Mouse (Mus musculus) liver, postnatal 0 days (tissue): ENCODE measurements around the gene Ttc39b. TPM values are rescaled to one million over a fixed set of nuclear protein-coding genes. Genes with fewer than 3 reads are reported as not detected.

ENCODE experiments used
- ATAC-seq: fragments of 200-750 bp; cut with Nextera tagmentation; 2 replicates; pipeline ENCODE4 v1.8.0; 2017; ENCODE audit warnings: mild to moderate bottlenecking, moderate library complexity
- DNase-seq: peaks from one replicate; pipeline ENCODE4 v3.0.0-alpha.2; 2016
- H3K27ac ChIP-seq: fragments of 300-500 bp; sonication (generic); 2 replicates; pipeline ENCODE4 v1.5.1; 2014; ENCODE audit warnings: antibody characterized with exemption, moderate library complexity, mild to moderate bottlenecking, low read depth
- H3K27me3 ChIP-seq: fragments of 300-500 bp; sonication (generic); 2 replicates; pipeline ENCODE4 v1.6.1; 2014; ENCODE audit warnings: low read length, control low read depth, mixed read lengths; ENCODE audit not compliant: insufficient read depth
- H3K36me3 ChIP-seq: fragments of 300-500 bp; sonication (generic); replicated peaks from 2 replicates; pipeline ENCODE4 v1.6.1; 2014; ENCODE audit warnings: mild to moderate bottlenecking, control low read depth, low read length, moderate library complexity, mixed read lengths; ENCODE audit not compliant: insufficient read depth
- H3K4me1 ChIP-seq: fragments of 300-500 bp; sonication (generic); 2 replicates; pipeline ENCODE4 v1.6.1; 2014; ENCODE audit warnings: antibody characterized with exemption, mild to moderate bottlenecking, control low read depth; ENCODE audit not compliant: insufficient read depth
- H3K4me2 ChIP-seq: fragments of 300-500 bp; sonication (generic); 2 replicates; pipeline ENCODE4 v1.6.1; 2014; ENCODE audit warnings: low read depth, mild to moderate bottlenecking, low read length, moderate library complexity, mixed read lengths
- H3K4me3 ChIP-seq: fragments of 300-500 bp; sonication (generic); 2 replicates; pipeline ENCODE4 v1.5.1; 2014; ENCODE audit warnings: low read depth, low read length
- H3K9ac ChIP-seq: fragments of 300-500 bp; sonication (generic); replicated peaks from 2 replicates; pipeline ENCODE4 v1.6.1; 2014; ENCODE audit warnings: mild to moderate bottlenecking, moderate library complexity
- H3K9me3 ChIP-seq: fragments of 300-500 bp; sonication (generic); 2 replicates; pipeline ENCODE4 v1.6.1; 2016; ENCODE audit warnings: mild to moderate bottlenecking, control low read depth, low read length, mixed read lengths
- CTCF ChIP-seq: sonication (generic); IDR thresholded peaks from 2 replicates; pipeline ENCODE4 v1.5.1; 2016; ENCODE audit warnings: antibody characterized with exemption, low read depth
- EP300 ChIP-seq: IDR thresholded peaks from 2 replicates; pipeline ENCODE4 v1.6.1; 2016; ENCODE audit warnings: antibody characterized with exemption, low read depth, mild to moderate bottlenecking
- WGBS: fragments of 180-500 bp; shearing (Covaris S2); extraction: QIAGEN DNeasy Blood & Tissue Kit; methylation state at CpG from one replicate; pipeline ENCODE4 v1.1.7; 2014; ENCODE audit not compliant: insufficient replicate concordance; 5-methylcytosine and 5-hydroxymethylcytosine counted together
- polyA plus RNA-seq: library from polyadenylated mRNA; unstranded; fragments of >200 nt; fragmentation: Nextera tagmentation; extraction: Ambion mirVana; gene quantifications from 2 replicates; pipeline ENCODE4 v1.2.1, GENCODE M21; 2015

Gene Ttc39b
- polyA plus RNA-seq, 1 experiment from 2014 or later: 3.0 TPM

DNA sequence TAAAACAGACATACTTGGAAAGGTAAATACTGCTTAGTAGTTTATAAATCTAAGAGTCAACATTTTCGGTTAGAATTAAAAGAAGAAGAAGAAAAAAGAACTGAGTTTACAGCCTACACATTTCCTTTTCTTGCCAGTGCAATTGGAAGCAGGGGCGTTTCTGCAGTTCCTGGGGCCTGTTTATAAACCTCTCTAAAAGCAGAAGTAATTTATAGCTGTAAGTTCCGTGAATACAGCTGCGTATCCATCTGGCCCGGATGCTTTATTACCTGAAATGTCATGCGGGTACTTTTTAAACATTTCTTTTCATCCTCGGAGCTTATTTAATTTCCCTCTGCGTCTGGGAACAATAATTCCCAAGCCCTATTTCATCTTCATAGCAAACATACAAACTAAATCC, 124.7 kb downstream of the Ttc39b start:
- no peak overlapping the region for H3K4me3 ChIP-seq
- no peak overlapping the region for H3K9ac ChIP-seq
- 34% methylated on average over 8 of the region's 8 CpGs for WGBS
- H3K27ac ChIP-seq: no peak overlapping the region
- H3K27me3 ChIP-seq: no peaks in the 10 kb centered on the region
- no peak overlapping the region for H3K4me2 ChIP-seq
- no peaks in the 10 kb centered on the region for H3K36me3 ChIP-seq
- no peaks in the 10 kb centered on the region for H3K4me1 ChIP-seq
- DNase-seq (no peak), ATAC-seq (no peak)
- TF ChIP-seq CTCF (no peak), EP300 (no peak)
- H3K9me3 ChIP-seq: no peaks in the 10 kb centered on the region

DNA sequence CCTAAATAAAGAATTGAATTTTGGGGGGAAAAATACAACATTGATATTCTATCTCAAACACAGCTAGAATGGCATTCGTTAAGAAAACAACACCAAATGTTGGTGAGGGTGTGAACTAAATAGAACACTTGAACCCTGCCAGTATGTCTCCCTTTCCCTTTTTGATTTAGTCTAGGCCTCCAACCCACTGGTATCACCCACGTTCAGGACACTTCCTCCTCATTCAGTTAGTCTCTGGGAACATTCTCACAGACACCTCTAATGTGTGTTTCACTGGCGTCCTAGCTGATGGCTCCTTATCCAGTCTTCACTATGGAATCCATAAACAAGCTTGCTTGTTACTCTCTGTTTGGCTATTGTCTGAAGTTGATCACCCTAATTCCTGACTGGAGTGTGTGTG, 125.9 kb downstream of the Ttc39b start:
- Histone ChIP-seq H3K27ac (no peak overlapping the region), H3K36me3 (no peaks in the 10 kb centered on the region), H3K4me3 (no peak overlapping the region), H3K4me1 (no peaks in the 10 kb centered on the region), H3K9me3 (no peaks in the 10 kb centered on the region), H3K4me2 (no peak overlapping the region), H3K9ac (no peak overlapping the region), H3K27me3 (no peaks in the 10 kb centered on the region)
- 62% methylated on average over 3 of the region's 3 CpGs for WGBS
- no peak for DNase-seq
- no peak for ATAC-seq
- no peak for TF ChIP-seq CTCF
- TF ChIP-seq EP300: no peak

DNA sequence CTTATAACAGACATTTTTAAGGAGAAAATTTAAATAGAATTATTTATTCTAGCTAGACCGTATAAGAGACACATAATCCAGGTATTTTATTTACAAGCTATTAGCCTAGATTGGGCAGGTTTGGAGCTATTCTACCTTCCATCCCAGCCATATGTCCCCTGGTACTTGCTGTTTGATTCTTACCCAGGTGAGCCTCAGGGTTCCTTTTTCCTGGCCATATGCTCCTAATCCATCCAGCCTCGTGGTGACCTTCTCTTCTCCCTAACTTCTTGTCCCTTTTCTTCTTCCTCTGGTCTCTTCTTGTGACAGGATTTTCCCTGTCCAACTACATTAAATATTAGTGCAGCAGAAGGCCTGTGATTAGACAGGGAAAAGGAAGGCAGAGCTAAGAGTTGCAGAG, 134.3 kb downstream of the Ttc39b start:
- Histone ChIP-seq H3K9me3 (no peaks in the 10 kb centered on the region), H3K27me3 (no peaks in the 10 kb centered on the region)
- WGBS: 68% methylated on average over 2 of the region's 2 CpGs

DNA sequence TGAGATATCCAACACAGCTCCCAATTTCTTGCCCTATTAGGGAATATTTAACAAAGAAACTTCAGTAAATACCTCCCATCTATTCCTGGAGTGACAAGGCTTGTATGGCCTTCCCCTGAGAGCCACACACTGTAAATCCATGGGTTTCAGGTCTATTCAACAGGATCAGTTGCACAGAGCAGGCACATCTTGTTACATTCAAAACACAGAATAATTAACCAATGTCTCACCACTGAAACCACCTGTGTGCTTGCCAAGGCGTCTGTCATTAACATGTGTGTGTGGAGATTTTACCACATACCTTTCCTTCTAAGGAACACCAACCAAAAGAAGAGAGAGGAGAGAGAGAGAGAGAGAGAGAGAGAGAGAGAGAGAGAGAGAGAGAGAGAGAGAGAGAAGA, 136.7 kb downstream of the Ttc39b start:
- Histone ChIP-seq H3K4me3 (no peak overlapping the region), H3K4me2 (no peak overlapping the region), H3K9ac (no peak overlapping the region), H3K36me3 (no peaks in the 10 kb centered on the region), H3K4me1 (no peaks in the 10 kb centered on the region), H3K9me3 (no peaks in the 10 kb centered on the region), H3K27ac (no peak overlapping the region), H3K27me3 (no peaks in the 10 kb centered on the region)
- no peak for DNase-seq
- TF ChIP-seq CTCF (no peak), EP300 (no peak)
- WGBS: 71% methylated on average over 1 of the region's 1 CpGs
- ATAC-seq: no peak

More for the DNA sequence above, 134.3 kb downstream of the Ttc39b start:
- H3K4me1 ChIP-seq: no peaks in the 10 kb centered on the region
- H3K4me2 ChIP-seq: no peak overlapping the region
- ATAC-seq: no peak
- H3K9ac ChIP-seq: no peak overlapping the region
- DNase-seq: no peak
- TF ChIP-seq EP300 (no peak), CTCF (no peak)
- H3K27ac ChIP-seq: no peak overlapping the region
- no peak overlapping the region for H3K4me3 ChIP-seq
- H3K36me3 ChIP-seq: no peaks in the 10 kb centered on the region

DNA sequence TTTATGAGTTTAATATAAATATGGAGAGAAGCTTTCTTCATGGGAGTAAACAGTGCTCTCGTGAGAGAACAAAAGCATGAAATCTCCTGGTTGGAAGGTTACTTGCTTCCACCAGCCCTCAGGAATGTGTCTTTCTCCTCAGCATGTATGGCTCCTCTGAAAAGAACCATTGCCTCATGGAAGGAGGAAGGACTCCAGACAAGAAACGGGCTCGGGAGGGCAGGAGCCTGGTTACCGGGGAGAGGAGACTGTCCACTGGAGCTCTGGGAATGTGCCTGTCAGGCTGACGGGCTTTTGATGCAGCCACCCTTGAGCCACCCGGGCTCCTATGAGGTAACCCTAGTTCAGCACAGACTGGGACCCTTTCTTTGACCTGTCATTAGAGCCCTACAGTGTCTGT, 137.6 kb downstream of the Ttc39b start:
- WGBS: 52% methylated on average over 6 of the region's 6 CpGs
- no peaks in the 10 kb centered on the region for H3K36me3 ChIP-seq
- no peak for DNase-seq
- no peak overlapping the region for H3K9ac ChIP-seq
- TF ChIP-seq CTCF (no peak), EP300 (no peak)
- no peak overlapping the region for H3K4me3 ChIP-seq
- no peaks in the 10 kb centered on the region for H3K9me3 ChIP-seq
- H3K4me2 ChIP-seq: no peak overlapping the region
- no peaks in the 10 kb centered on the region for H3K27me3 ChIP-seq
- H3K4me1 ChIP-seq: no peaks in the 10 kb centered on the region
- no peak overlapping the region for H3K27ac ChIP-seq
- no peak for ATAC-seq

DNA sequence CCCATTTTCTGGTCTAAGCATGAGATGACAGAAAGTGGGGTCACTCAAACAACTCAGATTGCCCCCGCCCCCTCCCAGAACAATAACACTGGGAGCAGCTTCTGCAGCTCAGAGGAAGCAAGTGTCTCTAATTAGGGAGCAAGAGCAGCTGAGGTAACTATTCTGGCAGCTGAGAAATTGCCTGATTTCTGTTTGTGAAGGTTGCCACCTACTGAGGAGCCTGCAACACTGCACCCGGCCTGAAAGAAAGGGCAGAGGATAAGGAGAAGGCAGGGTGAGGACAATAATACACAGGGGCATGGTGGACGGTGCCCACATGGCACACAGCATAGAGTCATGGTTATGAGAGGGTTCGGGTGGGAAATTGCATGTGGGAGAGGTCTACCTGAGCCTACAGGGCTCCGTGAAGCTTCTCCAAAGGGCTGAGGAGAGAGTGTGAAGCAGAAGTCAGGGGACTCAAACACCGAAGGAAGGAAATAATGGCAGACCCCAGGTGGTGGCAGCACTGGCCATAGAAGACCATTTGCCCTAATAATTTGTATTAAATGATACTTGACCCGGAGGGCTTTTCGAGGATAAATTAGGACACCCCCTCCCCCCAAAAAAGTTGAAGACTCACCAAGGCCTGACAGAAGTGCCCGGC, 140.6 kb downstream of the Ttc39b start:
- Histone ChIP-seq H3K9ac (no peak overlapping the region), H3K27me3 (no peaks in the 10 kb centered on the region), H3K4me2 (no peak overlapping the region), H3K4me3 (no peak overlapping the region), H3K36me3 (no peaks in the 10 kb centered on the region), H3K27ac (no peak overlapping the region), H3K9me3 (no peaks in the 10 kb centered on the region), H3K4me1 (no peaks in the 10 kb centered on the region)
- ATAC-seq (no peak), DNase-seq (peak; percentile 22)
- TF ChIP-seq EP300 (no peak), CTCF (peak; percentile 72)
- 39% methylated on average over 9 of the region's 9 CpGs for WGBS
